Mouse (Mus musculus): ENCODE data around the gene Tspan13. TPM values are rescaled to one million over a fixed set of nuclear protein-coding genes. Genes with fewer than 3 reads are reported as not detected.

Tspan13 gene
- total RNA-seq (2021), result 10 to 100 TPM; 34.9 to 46.1 TPM
- long read RNA-seq, experiment 1, transcript Tspan13-201 (6 exons, 1,932 nt), result major isoform, 68 of 81 reads
- long read RNA-seq, experiment 1, partial matches to known transcripts, result 11 of 81 reads
- long read RNA-seq, experiment 1, other reads (novel, unspliced or antisense), result 2 of 81 reads
- long read RNA-seq, experiment 2, transcript Tspan13-201 (6 exons, 1,932 nt), result major isoform, 17 of 20 reads
- long read RNA-seq, experiment 2, partial matches to known transcripts, result 3 of 20 reads
- long read RNA-seq, experiment 2, other reads (novel, unspliced or antisense), result 0 of 20 reads

GRCm38 (mm10) chr12:36042348-36042778, at the start of gene Tspan13:
Gene Tspan13 (minus strand): TSS chr12:36042500.
- peak; percentile 87 to 94 for DNase-seq

GRCm38 (mm10) chr12:36091964-36092363, 49.7 kb upstream of the Tspan13 start:
- DNase-seq, result no peak

- DNase-seq, result no peak
Observed at GRCm38 (mm10) chr12:36089221-36089620, 46.9 kb upstream of the Tspan13 start.

GRCm38 (mm10) chr12:36088804-36089203, 46.5 kb upstream of the Tspan13 start:
- no peak for DNase-seq

- no peak for DNase-seq
Observed at GRCm38 (mm10) chr12:36085380-36085779, 43.1 kb upstream of the Tspan13 start.

- DNase-seq, result no peak
Observed at GRCm38 (mm10) chr12:36078101-36078899, 36.0 kb upstream of the Tspan13 start.

GRCm38 (mm10) chr12:36072860-36073259, 30.6 kb upstream of the Tspan13 start:
- no peak for DNase-seq

GRCm38 (mm10) chr12:36070231-36070630, 27.9 kb upstream of the Tspan13 start:
- no peak for DNase-seq

GRCm38 (mm10) chr12:36067538-36067937, 25.2 kb upstream of the Tspan13 start:
- no peak for DNase-seq

GRCm38 (mm10) chr12:36065911-36066310, 23.6 kb upstream of the Tspan13 start:
- DNase-seq, result no peak

GRCm38 (mm10) chr12:36057699-36058098, 15.4 kb upstream of the Tspan13 start:
- DNase-seq, result no peak

GRCm38 (mm10) chr12:36050276-36050675, 8.0 kb upstream of the Tspan13 start:
- no peak for DNase-seq

GRCm38 (mm10) chr12:36047593-36047992, 5.3 kb upstream of the Tspan13 start:
- DNase-seq, result no peak

GRCm38 (mm10) chr12:36046196-36046595, 3.9 kb upstream of the Tspan13 start:
- DNase-seq, result no peak

- DNase-seq, result no peak
Observed at GRCm38 (mm10) chr12:36044691-36045090, 2.4 kb upstream of the Tspan13 start.

- peak; percentile 69 to 81 for DNase-seq
Observed at GRCm38 (mm10) chr12:36041703-36042347, 475 bp downstream of the Tspan13 start.

GRCm38 (mm10) chr12:36041281-36041589, 1.1 kb downstream of the Tspan13 start:
- no peak for DNase-seq

- peak; percentile 22 to 43 for DNase-seq
Observed at GRCm38 (mm10) chr12:36040571-36041280, 1.6 kb downstream of the Tspan13 start.

- peak; percentile 38 to 39 for DNase-seq
Observed at GRCm38 (mm10) chr12:36039541-36040084, 2.7 kb downstream of the Tspan13 start.

- DNase-seq, result peak; percentile 43 to 47
Observed at GRCm38 (mm10) chr12:36036776-36037175, 5.5 kb downstream of the Tspan13 start.

GRCm38 (mm10) chr12:36036121-36036520, 6.2 kb downstream of the Tspan13 start:
- no peak for DNase-seq

- peak in 1 of 2 experiments; percentile 31 for DNase-seq
Observed at GRCm38 (mm10) chr12:36035501-36035900, 6.8 kb downstream of the Tspan13 start.

Data from heart, adult 18-20 months (tissue).